In the genomic region with DNA sequence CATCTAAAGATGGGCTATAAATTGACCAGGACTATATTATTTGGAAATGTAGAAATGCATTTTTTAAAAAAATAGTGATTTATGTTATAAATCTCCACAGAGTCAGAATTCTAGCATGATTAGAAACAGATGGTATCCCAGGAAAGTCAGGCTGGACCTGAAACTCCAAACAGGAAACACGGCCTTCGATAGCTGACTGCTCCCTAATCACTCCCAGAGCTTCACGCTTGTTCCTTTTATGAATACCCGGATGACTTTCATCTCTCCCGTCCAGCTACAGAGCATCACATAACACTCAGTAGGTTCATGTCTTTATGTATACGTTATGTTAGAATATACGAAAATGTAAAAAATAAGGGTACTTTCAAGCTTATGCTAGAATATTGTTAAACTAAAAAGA, we compare ENCODE assay signal across 9 mouse cellular contexts.
DNase-seq lines count a peak whose midpoint lies in the region; ATAC-seq and TF ChIP-seq lines count a peak whose summit lies in the region.
"Had no signal": no experiment of that assay in that cellular context is flagged by ENCODE, and none has a peak within 500 bp of the region (broad histone marks: within the 10 kb centered on the region; RNA-seq: fewer than 3 reads in every experiment).

No protein-coding gene starts in this region.

- H3K4me2 ChIP-seq in forebrain, embryonic 13.5 days, result peak overlapping the region; percentile 41

- intact Hi-C loops in gastrocnemius, adult 2 months (cut with DNase I), result no loop called here
- intact Hi-C loops in left cerebral cortex, postnatal 4 days (cut with DNase I), result no loop called here

- peak overlapping the region; percentile 53 for H3K4me3 ChIP-seq in gastrocnemius, adult 2 months
- H3K4me3 ChIP-seq in forebrain, embryonic 13.5 days, result peak overlapping the region; percentile 28

- no peak for ATAC-seq in forebrain, embryonic 13.5 days
- no peak for ATAC-seq in erythroblast, adult 5-6 weeks (replicated peaks; ENCODE audit: low FRiP score, poor library complexity, severe bottlenecking)

- no peaks in the 10 kb centered on the region for H3K9me3 ChIP-seq in forebrain, embryonic 13.5 days (replicated peaks)

- peaks cover 44% of the 10 kb centered on the region for H3K4me1 ChIP-seq in forebrain, embryonic 13.5 days

- no peaks in the 10 kb centered on the region for H3K27me3 ChIP-seq in forebrain, embryonic 13.5 days

- 28% methylated on average over 7 of the region's 7 CpGs for WGBS in forebrain, embryonic 13.5 days

- peak overlapping the region; percentile 71 for H3K27ac ChIP-seq in gastrocnemius, adult 2 months
- H3K27ac ChIP-seq in forebrain, embryonic 13.5 days, result no peak overlapping the region

- no peak for DNase-seq in gastrocnemius, adult 2 months
- DNase-seq in gastrocnemius, adult 8-10 months (ENCODE audit: low spot score in 2 of 2), result no peak
- peak; percentile 79 for DNase-seq in 3T3-L1 (ENCODE audit: low read depth, low spot score)
- DNase-seq in lung, postnatal 36 days, result peak; percentile 26
- no peak for DNase-seq in testis, postnatal 10 days (ENCODE audit: low spot score)
- DNase-seq in left cerebral cortex, postnatal 4 days, result no peak
- DNase-seq: liver, postnatal 0 days had no signal

- H3K9ac ChIP-seq in forebrain, embryonic 13.5 days, result no peak overlapping the region
- H3K9ac ChIP-seq: liver, postnatal 0 days had no signal

- no peaks in the 10 kb centered on the region for H3K36me3 ChIP-seq in forebrain, embryonic 13.5 days (ENCODE audit: poor library complexity, severe bottlenecking)

- no peak for TF ChIP-seq CTCF in gastrocnemius, adult 2 months (IDR thresholded peaks at IDR 0.05)

Comparison
In these comparisons a context has a peak if more than half of its experiments do, and no peak if none do; other contexts are left out.
1. DNase-seq: peak in 3T3-L1 (single experiment) and lung, postnatal 36 days (single experiment); none in gastrocnemius, adult 2 months (single experiment), gastrocnemius, adult 8-10 months (0 of 2), testis, postnatal 10 days (single experiment) and left cerebral cortex, postnatal 4 days (single experiment).